Mouse (Mus musculus): ENCODE results near the gene Nupr1. TPM values are rescaled to one million over a fixed set of nuclear protein-coding genes. Genes with fewer than 3 reads are reported as not detected.

Gene Nupr1
- polyA plus RNA-seq (2014; fragmentation: Nextera tagmentation; extraction: Ambion mirVana) = 9.7 and 10.7 TPM in 2 replicates

GRCm38 (mm10) chr7:126630824-126631518, at the start of gene Nupr1:
TSS of gene Nupr1 (minus strand) at chr7:126630861.
- no peak within 1 kb of the TSS for H3K4me3 ChIP-seq (ENCODE audit: low read depth, low read length)
- no peaks in the 10 kb centered on the region for H3K4me1 ChIP-seq (ENCODE audit: insufficient read depth)
- 87% methylated on average over 4 of the region's 4 CpGs for WGBS
- DNase-seq (no peak), ATAC-seq (ENCODE audit: insufficient read depth) (no peak; the same call in 1 of the 2 replicates)
- H3K36me3 ChIP-seq (ENCODE audit: insufficient read depth) = no peaks in the 10 kb centered on the region
- no peaks in the 10 kb centered on the region for H3K27me3 ChIP-seq (ENCODE audit: insufficient read depth, low read length)
- H3K27ac ChIP-seq (ENCODE audit: low read depth) = no peak within 1 kb of the TSS
- H3K9ac ChIP-seq = no peak within 1 kb of the TSS
- no peak within 1 kb of the TSS for H3K4me2 ChIP-seq
- H3K9me3 ChIP-seq (ENCODE audit: low read depth, low read length) = no peaks in the 10 kb centered on the region
- no peak for TF ChIP-seq CTCF (IDR thresholded peaks at IDR 0.05; ENCODE audit: low read depth)

GRCm38 (mm10) chr7:126679683-126680082, 49.0 kb upstream of the Nupr1 start:
- Histone ChIP-seq H3K4me2 (no peak overlapping the region), H3K4me3 (ENCODE audit: low read depth, low read length) (no peak overlapping the region), H3K36me3 (ENCODE audit: insufficient read depth) (no peaks in the 10 kb centered on the region; the same call in 1 of the 2 replicates), H3K9ac (no peak overlapping the region), H3K4me1 (ENCODE audit: insufficient read depth) (no peaks in the 10 kb centered on the region), H3K27me3 (ENCODE audit: insufficient read depth, low read length) (no peaks in the 10 kb centered on the region), H3K9me3 (ENCODE audit: low read depth, low read length) (no peaks in the 10 kb centered on the region), H3K27ac (ENCODE audit: low read depth) (no peak overlapping the region)
- 82% methylated on average over 5 of the region's 5 CpGs for WGBS
- DNase-seq (no peak), ATAC-seq (ENCODE audit: insufficient read depth) (no peak)
- TF ChIP-seq CTCF (IDR thresholded peaks at IDR 0.05; ENCODE audit: low read depth) = no peak

GRCm38 (mm10) chr7:126678545-126679341, 48.1 kb upstream of the Nupr1 start:
- H3K9me3 ChIP-seq (ENCODE audit: low read depth, low read length) = no peaks in the 10 kb centered on the region
- WGBS = 55% methylated on average over 8 of the region's 8 CpGs
- DNase-seq = no peak
- H3K4me2 ChIP-seq = no peak overlapping the region
- H3K4me1 ChIP-seq (ENCODE audit: insufficient read depth) = no peaks in the 10 kb centered on the region
- no peak overlapping the region for H3K27ac ChIP-seq (ENCODE audit: low read depth)
- no peaks in the 10 kb centered on the region; the same call in 1 of the 2 replicates for H3K36me3 ChIP-seq (ENCODE audit: insufficient read depth)
- H3K27me3 ChIP-seq (ENCODE audit: insufficient read depth, low read length) = no peaks in the 10 kb centered on the region
- TF ChIP-seq CTCF (IDR thresholded peaks at IDR 0.05; ENCODE audit: low read depth) = no peak
- no peak overlapping the region for H3K9ac ChIP-seq
- no peak for ATAC-seq (ENCODE audit: insufficient read depth)
- H3K4me3 ChIP-seq (ENCODE audit: low read depth, low read length) = no peak overlapping the region

- H3K36me3 ChIP-seq (ENCODE audit: insufficient read depth) = peaks cover 18% of the 10 kb centered on the region
- ATAC-seq (ENCODE audit: insufficient read depth) = no peak
- TF ChIP-seq CTCF (IDR thresholded peaks at IDR 0.05; ENCODE audit: low read depth) = no peak
- no peaks in the 10 kb centered on the region for H3K9me3 ChIP-seq (ENCODE audit: low read depth, low read length)
- no peak overlapping the region for H3K4me2 ChIP-seq
- H3K4me1 ChIP-seq (ENCODE audit: insufficient read depth) = no peaks in the 10 kb centered on the region
- WGBS = 74% methylated on average over 4 of the region's 4 CpGs
- no peak overlapping the region for H3K4me3 ChIP-seq (ENCODE audit: low read depth, low read length)
- no peaks in the 10 kb centered on the region for H3K27me3 ChIP-seq (ENCODE audit: insufficient read depth, low read length)
- H3K9ac ChIP-seq = no peak overlapping the region
- no peak overlapping the region for H3K27ac ChIP-seq (ENCODE audit: low read depth)
- DNase-seq = no peak
Observed at GRCm38 (mm10) chr7:126676631-126677220, 46.1 kb upstream of the Nupr1 start.

GRCm38 (mm10) chr7:126676207-126676606, 45.5 kb upstream of the Nupr1 start, which contains the start of gene Sult1a1:
TSS of gene Sult1a1 (minus strand) at chr7:126676432.
- no peak within 1 kb of the TSS for H3K4me2 ChIP-seq
- no peak within 1 kb of the TSS for H3K9ac ChIP-seq
- no peaks in the 10 kb centered on the region for H3K4me1 ChIP-seq (ENCODE audit: insufficient read depth)
- no peaks in the 10 kb centered on the region for H3K9me3 ChIP-seq (ENCODE audit: low read depth, low read length)
- DNase-seq (peak; percentile 21), ATAC-seq (ENCODE audit: insufficient read depth) (no peak)
- 69% methylated on average over 1 of the region's 1 CpGs for WGBS
- H3K27me3 ChIP-seq (ENCODE audit: insufficient read depth, low read length) = no peaks in the 10 kb centered on the region
- TF ChIP-seq CTCF (IDR thresholded peaks at IDR 0.05; ENCODE audit: low read depth) = no peak
- H3K4me3 ChIP-seq (ENCODE audit: low read depth, low read length) = no peak within 1 kb of the TSS
- peaks cover 24% of the 10 kb centered on the region for H3K36me3 ChIP-seq (ENCODE audit: insufficient read depth)
- H3K27ac ChIP-seq (ENCODE audit: low read depth) = no peak within 1 kb of the TSS

GRCm38 (mm10) chr7:126675104-126675503, 44.4 kb upstream of the Nupr1 start:
- WGBS = 94% methylated on average over 8 of the region's 8 CpGs
- Histone ChIP-seq H3K4me3 (ENCODE audit: low read depth, low read length) (no peak overlapping the region), H3K4me2 (no peak overlapping the region), H3K27me3 (ENCODE audit: insufficient read depth, low read length) (no peaks in the 10 kb centered on the region), H3K27ac (ENCODE audit: low read depth) (no peak overlapping the region), H3K9me3 (ENCODE audit: low read depth, low read length) (no peaks in the 10 kb centered on the region), H3K36me3 (ENCODE audit: insufficient read depth) (peaks cover 32% of the 10 kb centered on the region), H3K4me1 (ENCODE audit: insufficient read depth) (no peaks in the 10 kb centered on the region), H3K9ac (no peak overlapping the region)
- no peak for ATAC-seq (ENCODE audit: insufficient read depth)
- TF ChIP-seq CTCF (IDR thresholded peaks at IDR 0.05; ENCODE audit: low read depth) = no peak
- no peak for DNase-seq

- no peaks in the 10 kb centered on the region for H3K9me3 ChIP-seq (ENCODE audit: low read depth, low read length)
- DNase-seq = no peak
Observed at GRCm38 (mm10) chr7:126672111-126672510, 41.5 kb upstream of the Nupr1 start.

More at GRCm38 (mm10) chr7:126672111-126672510, 41.5 kb upstream of the Nupr1 start:
- Histone ChIP-seq H3K4me1 (ENCODE audit: insufficient read depth) (no peaks in the 10 kb centered on the region), H3K36me3 (ENCODE audit: insufficient read depth) (peaks cover 42% of the 10 kb centered on the region), H3K27ac (ENCODE audit: low read depth) (no peak overlapping the region), H3K9ac (no peak overlapping the region), H3K4me3 (ENCODE audit: low read depth, low read length) (no peak overlapping the region), H3K27me3 (ENCODE audit: insufficient read depth, low read length) (no peaks in the 10 kb centered on the region), H3K4me2 (no peak overlapping the region)
- no peak for ATAC-seq (ENCODE audit: insufficient read depth)
- 91% methylated on average over 9 of the region's 9 CpGs for WGBS
- TF ChIP-seq CTCF (IDR thresholded peaks at IDR 0.05; ENCODE audit: low read depth) = no peak
